Mouse (Mus musculus) left cerebral cortex, adult 18-20 months (tissue): ENCODE data around the gene Hdhd5. TPM values are rescaled to one million over a fixed set of nuclear protein-coding genes. Genes with fewer than 3 reads are reported as not detected.

Experiments
- total RNA-seq, 2 experiments: library from RNA; stranded (reverse); gene quantifications; 2 replicates each; pipeline ENCODE4 v1.2.3; 2021

The Hdhd5 gene
- total RNA-seq, 2 experiments from 2014 or later = 32.3 to 35.3 TPM

Other genes with a start within 250 kb of the Hdhd5 start
- not detected for gene D330020A13Rik, start 237.0 kb downstream of the Hdhd5 start, total RNA-seq
- 1 to 10 TPM; 1.1 to 1.2 TPM for gene B4galnt3, start 236.8 kb downstream of the Hdhd5 start, total RNA-seq
- 10 to 100 TPM; 41.8 TPM for gene Kdm5a, start 167.2 kb downstream of the Hdhd5 start, total RNA-seq
- gene Ccdc77, start 166.9 kb downstream of the Hdhd5 start, total RNA-seq = 1 to 10 TPM; 3.7 to 5.6 TPM
- gene Il17ra, start 68.1 kb downstream of the Hdhd5 start, total RNA-seq = 10 to 100 TPM; 18.2 to 19.6 TPM
- gene Tmem121b, start 37.5 kb downstream of the Hdhd5 start, total RNA-seq = 10 to 100 TPM; 56.6 to 57.9 TPM
- gene Cecr2, start 135.1 kb upstream of the Hdhd5 start, total RNA-seq = 1 to 10 TPM; 2.7 to 3.9 TPM
- 10 to 100 TPM; 67.2 to 68.6 TPM for gene Slc25a18, start 242.3 kb upstream of the Hdhd5 start, total RNA-seq